Mouse (Mus musculus) MN1 (cell line): ENCODE measurements around the gene Sox5.

Experiments
- DNase-seq: peaks from one replicate; pipeline ENCODE4 v3.0.0-alpha.2; 2016; ENCODE audit warnings: low spot score

Sox5 gene

DNA sequence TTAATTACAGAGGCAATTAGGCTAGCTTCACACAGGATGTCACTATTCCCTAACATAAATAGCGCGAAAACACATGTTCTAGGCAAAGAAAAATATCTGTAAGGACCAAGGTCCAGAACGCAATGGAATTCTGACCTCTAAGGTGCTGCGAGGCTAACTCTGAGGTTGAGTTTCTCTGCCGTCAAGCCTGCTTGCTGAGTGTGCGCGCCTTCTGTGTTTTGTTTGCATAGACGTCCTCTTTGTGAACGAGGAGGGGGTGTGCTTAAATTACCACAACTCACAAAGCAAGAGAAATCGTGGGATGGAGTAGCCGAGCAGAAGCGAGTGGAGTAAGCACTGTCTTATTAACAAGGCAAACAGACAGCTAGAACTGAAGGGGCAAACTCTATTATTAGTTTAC lies 202.5 kb downstream of the Sox5 start:
- DNase-seq, result no peak

DNA sequence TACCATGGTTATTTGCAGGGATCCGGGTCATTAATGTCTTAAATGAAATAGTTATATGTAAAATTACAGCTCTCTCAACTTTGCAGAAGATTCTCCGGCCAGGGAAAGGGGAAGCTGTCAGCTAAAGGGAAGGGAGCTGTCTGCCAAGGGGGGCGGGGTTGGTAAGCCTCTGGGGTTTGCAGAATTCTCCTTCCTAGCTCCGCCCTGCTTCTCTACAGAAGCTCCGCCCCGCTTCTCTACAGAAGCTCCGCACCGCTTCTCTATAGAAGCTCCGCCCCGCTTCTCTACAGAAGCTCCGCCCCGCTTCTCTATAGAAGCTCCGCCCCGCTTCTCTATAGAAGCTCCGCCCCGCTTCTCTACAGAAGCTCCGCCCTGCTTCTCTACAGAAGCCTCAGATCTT lies 210.9 kb downstream of the Sox5 start:
- no peak for DNase-seq

DNA sequence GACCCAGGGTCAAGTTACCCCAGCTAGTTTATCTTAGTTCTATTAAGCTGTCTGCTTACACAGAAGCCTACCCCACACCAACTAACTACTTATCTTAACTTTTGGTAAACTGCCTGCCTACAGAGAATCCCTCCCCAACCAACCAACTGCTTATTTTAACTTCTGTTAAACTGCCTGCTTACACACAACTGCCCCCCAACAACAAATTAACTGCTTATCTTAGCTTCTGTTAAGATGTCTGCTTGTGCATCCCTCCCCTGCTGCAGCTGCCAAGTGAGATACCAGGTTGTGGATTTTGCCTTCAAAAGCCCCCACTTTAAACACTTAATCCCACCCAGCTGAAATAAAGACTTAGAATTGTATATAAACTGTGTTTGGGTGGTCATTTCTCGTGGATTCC lies 215.9 kb downstream of the Sox5 start:
- DNase-seq, result no peak

DNA sequence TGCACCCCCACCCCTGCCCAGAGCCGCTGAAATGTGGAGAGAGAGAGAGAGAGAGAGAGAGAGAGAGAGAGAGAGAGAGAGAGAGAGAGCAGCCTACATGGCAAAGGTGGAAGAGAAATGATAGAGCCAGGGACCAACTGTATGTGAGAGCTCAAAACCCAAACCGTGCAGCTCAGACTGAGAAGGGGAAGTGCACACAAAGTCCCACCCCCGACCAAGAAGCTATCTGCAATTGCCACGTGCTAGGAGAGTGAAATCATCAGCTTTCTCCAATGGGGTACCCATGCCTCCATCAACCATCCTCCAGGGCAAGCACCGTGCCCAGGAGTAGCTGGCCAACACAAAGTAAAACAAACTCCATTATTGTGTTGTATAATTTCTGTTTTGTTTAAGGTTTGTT lies 220.1 kb downstream of the Sox5 start:
- no peak for DNase-seq

DNA sequence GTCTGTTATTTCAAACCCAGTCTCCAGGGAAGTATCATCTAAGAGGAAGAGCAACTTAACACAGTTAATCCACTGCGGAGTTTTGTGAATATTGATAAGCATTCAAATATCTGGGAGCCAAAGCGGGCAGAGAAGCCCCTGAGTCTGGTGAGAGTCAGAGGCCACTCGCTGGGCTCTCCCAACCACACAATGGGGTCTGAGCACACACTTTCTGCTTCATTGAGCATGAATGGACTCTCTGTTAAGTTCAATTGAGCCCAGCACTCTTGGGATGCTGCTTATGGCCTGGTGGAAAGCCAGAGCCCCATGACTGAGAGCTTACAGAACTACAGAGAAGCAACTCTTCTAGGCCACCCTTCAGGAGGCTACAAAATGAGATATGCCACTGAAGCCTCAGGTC lies 221.6 kb downstream of the Sox5 start:
- no peak for DNase-seq

DNA sequence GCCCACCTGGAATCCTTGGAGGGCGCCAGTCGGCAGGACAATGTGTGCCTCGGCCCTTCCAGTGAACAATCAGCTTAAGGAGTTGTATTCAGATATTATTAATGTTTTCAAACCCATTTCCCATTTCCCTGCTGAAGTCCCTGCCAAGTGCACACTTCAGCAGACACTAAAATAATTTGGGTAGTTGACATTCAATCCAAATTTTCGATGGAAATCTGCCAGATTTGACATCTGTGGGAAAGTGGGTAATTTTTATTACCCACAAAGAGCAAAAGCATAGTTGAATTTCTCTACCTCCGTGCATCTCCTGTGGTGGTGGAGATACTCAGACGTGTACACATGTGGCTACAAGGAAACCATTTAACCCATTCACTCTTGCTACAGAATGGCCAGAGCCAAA lies 228.3 kb downstream of the Sox5 start:
- DNase-seq, result no peak

DNA sequence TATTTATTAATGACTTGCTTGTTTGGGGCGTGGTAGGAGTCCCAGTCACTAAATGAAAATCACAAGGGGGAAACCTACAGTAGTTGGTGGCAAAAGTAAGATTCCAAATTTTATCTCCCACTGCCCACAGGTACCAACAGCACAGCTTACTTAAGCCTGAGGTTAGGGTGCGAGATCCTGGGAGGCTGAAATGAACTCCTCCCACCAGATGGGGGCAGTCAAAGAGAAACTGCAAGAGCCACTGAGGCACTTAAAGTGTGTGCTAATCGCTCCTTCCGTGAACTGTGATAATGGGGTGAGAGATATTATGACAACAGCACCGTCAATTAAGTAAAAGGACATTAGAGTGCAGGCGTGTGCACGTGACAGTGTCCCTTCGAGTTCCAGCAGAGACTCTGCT lies 232.8 kb downstream of the Sox5 start:
- DNase-seq, result no peak

DNA sequence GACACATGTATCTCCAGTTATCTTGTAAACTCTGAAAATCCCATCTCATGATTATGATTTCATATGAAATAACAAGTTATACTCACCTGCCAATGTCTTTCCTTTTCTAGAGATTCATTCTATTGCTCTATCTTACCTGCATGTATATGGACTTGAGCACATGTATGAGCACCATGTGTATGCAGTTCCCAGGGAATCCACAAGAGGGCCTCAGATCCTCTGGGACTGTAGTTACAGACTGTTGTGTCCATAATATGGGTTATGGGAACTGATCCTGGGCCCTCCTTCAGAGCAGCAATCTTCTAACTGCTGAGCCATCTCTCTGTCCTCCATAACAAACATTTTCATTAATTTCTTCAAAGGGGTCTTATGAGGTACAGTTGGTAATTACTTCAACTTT lies 234.6 kb downstream of the Sox5 start:
- DNase-seq, result no peak

DNA sequence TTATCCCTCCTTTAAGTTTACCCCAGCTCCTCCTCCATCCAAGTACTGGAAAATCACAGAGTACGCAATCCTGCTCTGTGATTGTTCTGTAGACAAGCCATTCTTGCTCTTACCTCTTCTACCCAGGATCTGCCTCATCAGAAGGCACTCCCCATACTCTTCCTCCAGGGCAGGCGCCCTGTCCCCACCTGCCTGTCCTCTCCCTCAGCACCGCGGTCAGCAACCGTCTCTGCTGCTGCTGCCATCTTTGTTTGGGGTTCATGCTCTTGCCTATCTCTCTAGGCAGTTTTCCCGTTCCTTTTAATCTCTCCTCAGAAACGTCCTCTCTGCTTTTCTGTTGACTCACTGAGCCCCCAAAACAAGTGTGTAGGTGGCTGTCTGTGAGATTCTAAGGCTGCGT lies 236.2 kb downstream of the Sox5 start:
- no peak for DNase-seq

DNA sequence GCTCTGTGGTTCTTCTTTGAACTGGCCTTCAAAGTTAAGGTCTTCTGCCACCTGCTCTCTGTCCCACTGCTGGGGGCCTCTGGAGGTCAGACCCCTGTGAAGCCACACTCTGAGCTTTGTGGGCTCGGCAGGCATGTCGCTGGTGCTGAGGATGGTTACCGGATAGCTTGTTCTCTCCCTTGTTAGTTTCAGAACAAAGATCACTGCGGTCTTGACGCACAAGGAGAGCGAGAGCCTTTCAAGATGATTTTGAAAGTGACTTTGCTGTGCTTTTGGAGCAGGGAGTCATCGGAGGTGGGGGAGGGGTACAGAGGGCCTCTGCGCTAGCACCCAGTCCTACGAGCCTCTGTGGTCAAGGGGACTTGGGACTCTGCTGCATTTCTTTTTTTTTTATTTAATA lies 240.5 kb downstream of the Sox5 start:
- DNase-seq, result no peak

DNA sequence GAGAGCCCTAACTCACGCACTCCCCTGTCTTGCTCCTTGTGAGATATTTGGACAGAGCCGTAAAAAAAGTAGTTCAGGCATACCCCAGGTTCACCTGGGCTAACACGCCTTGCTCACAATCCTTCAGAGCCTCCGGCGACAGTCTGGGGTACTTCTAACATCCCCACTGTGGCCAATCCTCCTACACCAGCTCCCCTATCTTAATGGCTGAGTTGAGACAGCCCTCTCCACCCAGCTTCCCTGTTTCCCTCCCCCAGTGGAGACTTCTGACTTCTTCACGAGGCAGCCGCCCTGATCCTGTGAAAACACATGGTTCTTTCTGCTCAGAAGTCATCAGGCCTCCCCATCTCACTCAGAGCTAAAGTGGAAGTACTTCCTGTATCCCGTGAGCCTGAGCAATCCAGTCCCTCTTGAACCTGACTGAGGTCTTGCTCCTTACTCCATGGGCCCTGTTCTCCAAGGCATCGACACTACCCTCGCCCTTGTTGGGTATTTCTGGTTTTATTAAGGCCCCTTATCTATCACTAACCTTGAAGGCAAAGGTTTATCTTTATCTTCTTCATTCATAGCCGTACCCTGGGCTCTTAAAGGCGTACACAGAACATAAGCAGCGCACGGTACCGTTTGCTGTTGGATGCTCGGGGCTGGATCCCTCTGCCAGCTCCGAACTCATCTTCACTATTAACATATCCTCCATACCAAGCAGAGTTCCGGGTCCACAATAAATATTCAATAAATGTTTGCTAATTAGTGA lies 242.2 kb downstream of the Sox5 start:
- DNase-seq, result no peak

DNA sequence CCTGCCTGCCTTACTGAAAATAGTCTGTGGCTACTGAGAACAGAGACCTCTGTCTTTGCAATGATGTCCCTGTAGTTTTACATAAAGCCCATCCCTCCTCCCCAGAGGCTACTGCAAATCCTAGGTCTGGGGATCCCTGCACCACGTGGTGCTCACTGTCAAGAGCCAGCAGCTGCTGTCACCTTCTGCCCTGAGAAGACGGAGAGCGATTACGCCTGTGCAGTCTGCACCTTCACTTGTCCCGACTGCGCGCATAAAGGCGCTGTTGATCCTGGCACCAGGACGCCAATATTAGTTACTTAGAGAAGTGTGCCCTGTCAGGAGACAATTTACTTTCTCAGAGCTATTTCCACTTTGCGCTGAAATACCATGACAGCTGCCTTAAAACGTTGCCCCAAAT lies 258.3 kb downstream of the Sox5 start:
- no peak for DNase-seq

DNA sequence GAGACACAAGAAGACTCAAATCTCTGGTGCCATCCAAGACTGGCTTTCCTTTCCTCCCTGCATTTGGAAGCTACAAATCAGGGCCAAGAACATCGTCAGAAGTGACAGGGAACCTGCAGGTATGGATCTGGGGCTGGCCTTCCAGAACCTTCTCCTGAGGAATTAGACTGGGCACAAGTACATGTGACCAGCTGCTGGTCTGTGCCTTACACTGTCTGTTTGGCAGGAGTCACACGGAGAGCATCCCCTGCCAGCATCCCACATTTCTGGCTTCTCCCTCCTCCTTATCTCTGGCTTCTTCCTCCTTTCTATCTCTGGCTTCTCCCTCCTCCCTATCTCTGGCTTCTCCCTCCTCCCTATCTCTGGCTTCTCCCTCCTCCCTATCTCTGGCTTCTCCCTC lies 263.0 kb downstream of the Sox5 start:
- DNase-seq, result no peak

DNA sequence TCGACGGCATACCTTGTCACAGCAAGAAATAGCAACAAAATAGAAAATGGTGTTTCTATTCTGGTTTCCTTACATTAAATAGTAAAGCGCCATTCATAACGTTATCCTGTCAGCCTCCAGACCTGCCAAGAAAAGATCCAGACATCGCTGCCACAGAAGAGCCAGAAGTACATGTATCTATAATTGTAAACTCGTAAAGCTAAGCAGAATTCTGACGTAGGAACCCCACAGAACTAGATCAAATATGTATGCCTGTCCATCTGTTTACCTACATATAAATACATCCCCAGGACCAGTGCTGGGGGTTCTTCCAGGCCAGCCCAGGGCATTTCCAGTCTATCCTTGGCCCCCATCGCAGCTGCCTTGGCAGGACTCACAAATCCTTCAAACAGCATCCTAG lies 265.9 kb downstream of the Sox5 start:
- no peak for DNase-seq

DNA sequence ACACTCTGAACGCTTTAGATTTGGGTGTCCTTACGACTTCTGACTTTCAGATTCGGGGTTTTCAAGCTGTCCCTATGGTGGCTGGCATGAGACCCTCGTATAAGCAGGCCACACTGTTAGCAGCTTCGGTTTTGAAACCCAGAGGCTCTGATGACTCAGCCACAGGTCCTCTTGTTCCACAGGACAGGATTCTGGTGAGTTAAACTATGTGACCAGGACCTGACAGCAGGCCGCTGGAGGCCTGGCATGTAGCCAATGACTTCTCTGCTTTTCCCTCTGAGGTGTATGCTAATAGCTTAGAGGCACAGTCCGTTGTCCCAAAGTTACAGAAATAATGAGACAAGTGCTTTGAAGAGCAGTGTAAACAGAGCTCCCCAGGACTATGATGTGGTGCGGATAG lies 268.0 kb downstream of the Sox5 start:
- DNase-seq, result peak; percentile 6

DNA sequence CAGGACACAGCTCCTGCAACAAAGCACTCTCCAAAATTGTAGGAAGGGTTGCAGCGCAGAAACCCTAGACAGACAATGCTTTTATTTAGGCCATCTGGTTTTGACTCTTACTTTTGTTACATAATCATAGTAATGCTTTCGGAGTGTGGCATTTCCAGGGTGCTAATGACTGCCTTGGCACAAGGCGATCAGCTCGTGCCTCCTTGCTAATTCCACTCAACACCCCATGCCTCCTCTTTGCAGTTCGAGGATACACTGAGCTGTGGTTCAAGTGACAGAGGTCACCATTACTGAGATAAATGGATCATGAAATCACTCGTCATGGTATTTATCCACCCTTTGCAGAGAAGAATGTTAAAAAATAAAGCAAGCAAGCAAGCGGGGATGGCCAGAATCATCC lies 269.9 kb downstream of the Sox5 start:
- DNase-seq, result no peak

DNA sequence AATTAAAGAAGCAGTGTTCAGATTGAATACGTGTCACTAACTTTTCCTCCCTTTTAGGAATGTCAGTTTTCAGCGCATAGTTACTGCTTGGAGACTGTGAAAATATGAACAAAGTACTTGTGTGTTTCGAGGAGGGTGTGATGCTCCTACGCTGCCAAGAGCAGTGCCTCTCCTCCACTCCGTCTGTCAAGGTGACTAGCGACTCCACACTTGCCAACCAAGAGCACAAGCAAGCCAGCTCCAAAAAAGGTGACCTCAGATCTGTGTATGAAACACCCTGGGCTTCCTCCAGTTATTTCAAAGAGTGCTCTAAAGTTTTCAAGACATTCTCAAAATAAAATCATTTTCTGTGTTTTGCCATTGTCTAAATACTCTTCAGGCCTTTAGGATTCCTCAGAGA lies 271.6 kb downstream of the Sox5 start:
- DNase-seq, result no peak

DNA sequence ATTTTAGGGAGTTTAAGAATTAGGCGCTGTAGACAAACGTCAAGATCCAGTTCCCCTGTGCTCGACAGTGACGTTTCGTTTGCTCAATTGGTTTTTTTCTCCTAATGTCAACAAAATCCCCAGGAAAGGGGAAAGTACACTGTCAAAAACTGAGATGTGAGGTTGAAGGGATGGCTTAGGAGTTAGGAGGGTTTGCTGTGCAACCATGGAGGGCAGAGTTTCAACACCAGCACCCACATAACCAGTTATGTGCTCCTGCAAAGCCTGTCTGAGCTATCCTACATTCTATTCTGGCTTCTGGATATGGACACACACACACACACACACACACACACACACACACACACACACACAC lies 277.6 kb downstream of the Sox5 start:
- DNase-seq, result no peak

DNA sequence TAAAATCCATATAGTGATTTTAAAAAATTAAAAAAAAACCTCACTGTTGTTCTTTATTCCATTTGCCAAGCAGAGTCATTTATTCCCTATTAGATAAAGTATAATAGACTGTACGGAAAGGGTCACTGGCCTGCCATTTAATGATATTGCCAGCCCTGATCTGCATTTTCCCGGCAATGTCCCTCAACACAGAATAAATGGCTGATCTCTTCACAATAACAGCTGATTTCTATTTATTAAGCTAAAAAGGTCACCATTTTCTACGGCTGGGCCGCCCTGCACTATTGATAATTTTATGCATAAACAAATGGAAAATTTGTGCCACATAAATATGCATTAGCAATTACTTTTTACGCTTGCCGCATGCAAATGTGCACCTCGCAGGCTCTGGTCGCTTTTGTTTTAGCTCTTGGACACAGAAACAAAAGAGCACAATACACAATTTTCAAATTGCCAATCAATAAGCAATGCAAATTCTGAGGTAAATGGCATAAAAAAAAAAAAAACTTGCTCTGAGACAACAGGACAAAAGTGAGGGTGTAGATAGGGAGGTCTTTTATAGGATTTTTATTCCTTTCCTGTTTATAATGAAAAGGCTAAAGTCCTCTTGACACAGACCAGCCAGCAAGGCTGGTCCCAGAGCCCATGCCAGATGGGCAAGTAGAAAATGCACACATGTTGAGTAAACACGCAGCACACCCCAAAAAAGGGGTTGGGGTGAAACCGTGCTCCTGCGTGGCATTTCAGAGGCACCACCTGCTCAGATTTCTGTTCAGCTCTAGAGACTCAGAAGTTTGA lies 278.2 kb downstream of the Sox5 start:
- DNase-seq, result no peak

DNA sequence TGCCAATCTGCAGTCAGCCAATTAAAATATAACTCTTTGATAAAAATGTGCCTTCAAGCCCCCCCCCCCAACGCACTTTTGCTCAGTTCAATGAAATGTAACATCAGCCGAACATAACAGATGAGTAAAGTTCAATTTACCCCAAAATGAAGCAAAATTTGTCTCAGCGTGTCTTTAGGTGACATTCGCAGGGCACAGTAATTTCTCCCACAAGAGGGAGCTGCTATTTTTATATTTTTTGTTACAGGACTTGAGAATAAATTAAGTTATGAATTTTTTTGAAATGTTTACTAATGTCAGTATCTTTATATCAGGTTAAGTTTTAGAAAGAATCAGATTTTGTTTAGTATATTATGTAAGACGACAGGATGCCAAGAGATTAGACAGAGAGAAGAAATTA lies 280.3 kb downstream of the Sox5 start:
- DNase-seq, result no peak

DNA sequence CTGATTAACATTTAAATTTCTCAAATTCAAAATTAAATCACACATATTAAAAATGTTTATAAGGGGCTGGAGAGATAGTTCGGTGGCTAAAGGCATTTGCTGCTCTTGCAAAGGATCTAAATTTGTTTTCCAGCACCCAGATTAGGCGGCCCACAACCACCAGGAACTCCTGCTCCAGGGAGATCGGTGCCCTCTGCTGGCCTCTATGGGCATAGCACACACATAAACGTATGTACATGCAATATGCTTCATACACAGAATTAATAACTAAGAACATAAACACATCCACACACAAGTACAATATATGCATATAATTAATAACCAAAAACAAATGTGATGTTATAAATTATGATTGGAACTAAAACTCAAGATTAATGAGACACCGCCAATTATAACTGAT lies 283.6 kb downstream of the Sox5 start:
- DNase-seq, result no peak

DNA sequence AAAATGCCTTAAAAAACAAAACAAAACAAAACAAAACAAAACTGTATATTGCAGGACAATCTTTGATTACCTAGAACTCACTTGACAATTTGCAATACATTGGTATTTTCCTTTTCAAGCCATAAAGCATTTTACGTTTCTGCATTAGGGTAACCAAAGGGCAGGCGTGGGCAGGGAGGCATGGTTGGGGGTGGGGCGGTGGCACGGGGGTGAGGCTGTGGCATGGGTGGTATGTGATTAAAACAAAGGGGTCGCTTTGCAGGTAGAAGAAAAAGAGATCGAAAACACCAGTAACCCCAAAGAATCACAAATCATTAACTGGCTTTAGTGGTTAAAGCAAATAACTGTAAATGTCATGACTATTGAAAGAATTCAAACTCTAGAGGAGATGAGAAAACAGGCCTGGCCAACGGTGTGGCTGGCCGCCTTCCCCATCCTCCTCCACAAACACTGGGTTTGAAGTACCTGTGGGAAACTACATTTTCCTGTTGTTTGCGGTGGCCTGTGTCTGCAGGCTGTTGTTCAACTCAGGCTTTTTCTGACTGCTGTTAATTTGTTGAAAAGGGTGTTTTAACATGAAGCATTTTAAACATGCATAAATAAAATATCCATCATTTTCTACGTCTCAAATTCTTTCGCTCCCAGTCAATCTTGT lies 289.9 kb downstream of the Sox5 start:
- DNase-seq, result no peak

DNA sequence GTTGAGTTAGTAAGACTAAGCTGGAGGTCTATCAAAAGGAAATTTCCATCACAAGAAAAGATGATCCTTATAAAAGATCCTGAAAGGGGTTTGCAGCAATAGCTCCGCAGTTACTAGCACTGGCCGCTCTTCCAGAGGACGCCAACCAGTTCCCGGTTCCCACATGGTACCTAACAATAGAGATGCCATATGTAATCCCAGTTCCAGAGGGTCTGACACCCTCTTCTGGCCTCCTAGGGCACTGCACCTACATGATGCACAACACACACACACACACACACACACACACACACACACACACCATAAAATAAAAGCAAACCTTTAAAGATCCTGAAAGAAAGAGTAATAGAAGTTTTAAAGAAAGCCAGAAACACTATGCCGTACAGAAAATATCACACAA lies 290.9 kb downstream of the Sox5 start:
- no peak for DNase-seq
